Mouse (Mus musculus) brain, embryonic 14.5 days (tissue): ENCODE data around the gene Tbc1d14.

Experiments used
- CTCF ChIP-seq: fragments of 200-500 bp; IDR thresholded peaks from 2 replicates; pipeline ENCODE4 v1.5.1; 2012; ENCODE audit warnings: inconsistent platforms, mild to moderate bottlenecking, moderate library complexity, borderline replicate concordance; ENCODE audit not compliant: insufficient read depth, insufficient read length; ENCODE audit errors: extremely low read depth
- POLR2A ChIP-seq: fragments of 200-500 bp; IDR thresholded peaks from 2 replicates; pipeline ENCODE4 v1.6.1; 2012; ENCODE audit warnings: mild to moderate bottlenecking, inconsistent platforms, borderline replicate concordance; ENCODE audit not compliant: poor library complexity, insufficient read depth, insufficient read length, severe bottlenecking; ENCODE audit errors: extremely low read depth

DNA sequence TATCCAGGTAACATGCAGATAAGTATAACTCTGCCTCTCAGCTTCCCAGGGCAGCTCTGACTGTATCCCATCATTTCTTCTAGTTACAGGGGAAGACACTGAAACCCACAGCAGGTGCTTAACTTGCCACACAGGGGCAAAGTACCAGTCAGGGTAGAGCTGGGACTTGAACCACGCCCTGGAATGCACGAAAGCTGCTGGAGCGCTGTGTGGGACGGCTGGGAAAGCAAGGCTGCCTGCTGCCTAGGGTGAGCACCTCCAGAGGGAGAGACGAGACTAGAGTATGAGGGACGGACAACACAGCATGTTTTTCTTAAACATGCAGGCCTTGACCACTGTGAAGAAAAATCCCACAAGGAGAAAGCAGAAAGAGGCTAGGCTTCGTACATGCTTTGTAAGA lies 87.8 kb downstream of the Tbc1d14 start:
- TF ChIP-seq POLR2A (no peak), CTCF (no peak)
